Mouse (Mus musculus): ENCODE results near the gene Wdr1. TPM values are rescaled to one million over a fixed set of nuclear protein-coding genes. Genes with fewer than 3 reads are reported as not detected.
"Not testable (repeated sequence)": the region's sequence is repeated elsewhere in the genome, so short reads cannot be mapped to it uniquely, and the experiment has no call there.

Gene Wdr1
- total RNA-seq, 2 experiments from 2014 or later: 137 to 146 TPM

GRCm38 (mm10) chr5:38496491-38497057 lies 66.4 kb downstream of the Wdr1 start:
- no peak for DNase-seq

GRCm38 (mm10) chr5:38493890-38494289 lies 69.1 kb downstream of the Wdr1 start:
- no peak for DNase-seq

GRCm38 (mm10) chr5:38491763-38492162 lies 71.3 kb downstream of the Wdr1 start:
- no peak for DNase-seq

GRCm38 (mm10) chr5:38489739-38490138 lies 73.3 kb downstream of the Wdr1 start:
- no peak for DNase-seq

- no peak for DNase-seq
Observed at GRCm38 (mm10) chr5:38488673-38489615, 74.1 kb downstream of the Wdr1 start.

GRCm38 (mm10) chr5:38488026-38488425 lies 75.0 kb downstream of the Wdr1 start:
- DNase-seq: no peak

GRCm38 (mm10) chr5:38487247-38487646 lies 75.8 kb downstream of the Wdr1 start:
- no peak for DNase-seq

GRCm38 (mm10) chr5:38485946-38486345 lies 77.1 kb downstream of the Wdr1 start:
- DNase-seq: no peak

GRCm38 (mm10) chr5:38483518-38484110 lies 79.4 kb downstream of the Wdr1 start:
- DNase-seq: no peak

GRCm38 (mm10) chr5:38480822-38481707 lies 82.0 kb downstream of the Wdr1 start:
- DNase-seq: no peak

- DNase-seq: peak; percentile 24
Observed at GRCm38 (mm10) chr5:38479908-38480725, 82.9 kb downstream of the Wdr1 start.

GRCm38 (mm10) chr5:38479545-38479907 lies 83.5 kb downstream of the Wdr1 start:
- not testable (repeated sequence) for DNase-seq

- no peak for DNase-seq
Observed at GRCm38 (mm10) chr5:38479027-38479426, 84.0 kb downstream of the Wdr1 start.

GRCm38 (mm10) chr5:38477731-38478445 lies 85.1 kb downstream of the Wdr1 start:
- DNase-seq: no peak

GRCm38 (mm10) chr5:38476861-38477565 lies 86.0 kb downstream of the Wdr1 start:
- DNase-seq: peak; percentile 71

All from gastrocnemius, postnatal 10 days (tissue).